Mouse (Mus musculus) heart, postnatal 0 days (tissue): ENCODE measurements at regions not wholly inside any gene's neighbourhood (a gene's known extent, or its start where the extent isn't known, plus 50 kb on each side); places are given as distances from the start of the nearest gene placed in this dataset.

Source experiments
- CTCF ChIP-seq: IDR thresholded peaks from 2 replicates; pipeline ENCODE4 v1.5.1; 2016; ENCODE audit warnings: antibody characterized with exemption, control low read depth, low read depth
- EP300 ChIP-seq: IDR thresholded peaks from 2 replicates; pipeline ENCODE4 v1.6.1; 2016; ENCODE audit warnings: antibody characterized with exemption, low read depth

DNA sequence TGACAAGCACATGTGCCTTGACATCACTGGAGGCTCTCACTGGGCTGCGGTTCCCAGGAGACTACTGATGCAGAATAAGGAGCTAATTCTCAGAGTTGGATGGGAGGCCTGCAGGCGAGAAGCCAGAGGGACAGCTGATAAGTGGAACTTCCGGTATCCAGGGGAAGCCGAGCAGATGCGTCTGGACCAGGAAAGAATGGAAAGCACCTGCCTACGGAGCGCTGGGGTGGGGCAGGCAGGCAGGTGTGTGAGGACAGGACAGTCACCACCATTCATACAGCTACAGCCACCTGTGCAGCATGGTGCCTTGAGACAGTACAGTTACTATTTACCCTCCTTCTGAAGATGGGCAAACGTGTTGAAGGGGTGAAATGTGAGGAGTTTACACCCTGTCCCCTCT, 156.1 kb downstream of the Unc5cl start:
- TF ChIP-seq CTCF (no peak), EP300 (no peak)
